Mouse (Mus musculus) large intestine, adult 2 months (tissue): ENCODE measurements around the gene Zdhhc7. TPM values are rescaled to one million over a fixed set of nuclear protein-coding genes. Genes with fewer than 3 reads are reported as not detected.

Source experiments
- DNase-seq: peaks from one replicate; pipeline ENCODE4 v3.0.0-alpha.2; 2012; ENCODE audit warnings: low read depth, low spot score
- WGBS: fragments of 180-500 bp; shearing (Covaris S2); methylation state at CpG from one replicate; pipeline ENCODE4 v1.1.7; 2018; 5-methylcytosine and 5-hydroxymethylcytosine counted together
- polyA plus RNA-seq: library from polyadenylated mRNA; depleted of rRNA; stranded (reverse); fragments of >200 nt; gene quantifications from 2 replicates; pipeline ENCODE4 v1.2.3, GENCODE M21; 2012; rRNA removed

The Zdhhc7 gene
- polyA plus RNA-seq = 120 and 150 TPM in 2 replicates

- WGBS = under 1% methylated on average over 88 of the region's 88 CpGs
These were observed at the start of gene Zdhhc7 for GRCm38 (mm10) chr8:120101068-120101972. Gene Zdhhc7 (minus strand): TSS chr8:120101482.

DNA sequence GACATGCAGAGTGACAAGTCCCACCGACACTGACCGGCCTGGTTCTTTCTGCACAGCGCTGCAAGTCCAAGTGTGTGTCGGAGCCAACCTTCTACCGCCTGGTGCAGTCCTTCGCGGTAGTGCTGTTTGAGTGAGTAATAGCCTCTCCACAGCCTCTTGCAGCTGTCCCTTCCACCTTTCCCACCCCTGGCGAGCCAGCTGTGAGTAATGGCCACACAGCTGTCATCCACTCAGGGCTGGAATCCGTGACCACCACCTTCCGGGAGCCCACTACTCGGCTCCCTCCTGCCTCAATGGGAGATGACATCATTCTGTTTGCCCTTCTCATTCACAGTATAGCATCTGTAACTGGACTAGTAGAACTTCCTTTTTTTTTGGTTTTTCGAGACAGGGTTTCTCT is 48.7 kb upstream of the Zdhhc7 start:
- WGBS = 76% methylated on average over 12 of the region's 12 CpGs
- no peak for DNase-seq

More at GRCm38 (mm10) chr8:120101068-120101972, at the start of gene Zdhhc7:
- no peak for DNase-seq

DNA sequence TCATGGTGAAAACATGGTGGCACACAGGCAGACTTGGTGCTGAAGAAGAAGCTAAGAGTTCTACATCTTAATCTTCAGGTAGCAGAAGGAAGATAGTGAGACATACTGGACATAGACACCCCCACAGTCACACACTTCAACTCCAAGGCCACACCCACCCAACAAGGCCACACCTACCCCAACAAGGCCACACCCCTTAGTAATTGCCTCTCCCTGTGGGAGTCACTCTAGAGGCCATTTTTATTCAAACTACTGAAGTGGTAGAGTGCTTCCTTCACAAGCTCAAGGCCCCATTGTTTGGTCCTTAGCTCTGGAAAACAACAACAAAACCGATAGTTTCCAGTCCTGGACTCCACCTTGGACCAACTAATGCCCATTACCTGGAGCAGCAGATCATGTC is 44.8 kb upstream of the Zdhhc7 start:
- 76% methylated on average over 1 of the region's 1 CpGs for WGBS
- no peak for DNase-seq

DNA sequence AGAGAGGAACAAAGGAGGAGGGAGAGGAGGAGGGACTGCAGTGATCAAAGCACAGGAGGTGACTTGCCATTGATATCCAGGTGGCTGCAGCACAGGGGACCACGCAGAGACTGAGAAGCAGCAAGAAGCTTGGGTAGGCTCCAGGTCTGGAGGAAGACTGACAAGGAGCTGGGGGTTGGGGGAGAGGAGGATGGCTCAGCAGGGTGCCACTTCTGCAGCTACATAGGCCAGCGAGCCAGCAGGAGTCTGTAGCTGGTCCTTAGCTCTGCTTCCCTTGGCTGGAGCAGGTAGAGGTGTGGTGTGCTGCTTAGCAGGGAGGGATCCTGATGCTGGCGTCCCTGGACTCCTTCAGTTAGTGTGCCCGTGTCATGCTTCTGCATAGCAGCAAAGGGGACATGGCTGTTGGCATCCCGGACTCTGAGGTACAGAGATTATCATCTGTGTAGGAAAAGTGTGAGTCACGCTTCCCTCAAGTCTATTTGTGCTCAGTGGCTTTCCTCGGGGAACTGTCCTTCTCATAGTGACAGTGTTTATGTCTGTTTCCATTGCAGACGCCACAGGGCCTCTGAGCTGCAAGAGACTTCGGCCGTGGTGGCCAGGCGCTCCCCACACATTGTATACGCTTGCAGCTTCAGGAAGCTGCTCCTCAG is 43.5 kb upstream of the Zdhhc7 start:
- no peak for DNase-seq
- 71% methylated on average over 12 of the region's 12 CpGs for WGBS

- 75% methylated on average over 15 of the region's 15 CpGs for WGBS
These were observed 42.8 kb upstream of the Zdhhc7 start for GRCm38 (mm10) chr8:120143911-120144651.

DNA sequence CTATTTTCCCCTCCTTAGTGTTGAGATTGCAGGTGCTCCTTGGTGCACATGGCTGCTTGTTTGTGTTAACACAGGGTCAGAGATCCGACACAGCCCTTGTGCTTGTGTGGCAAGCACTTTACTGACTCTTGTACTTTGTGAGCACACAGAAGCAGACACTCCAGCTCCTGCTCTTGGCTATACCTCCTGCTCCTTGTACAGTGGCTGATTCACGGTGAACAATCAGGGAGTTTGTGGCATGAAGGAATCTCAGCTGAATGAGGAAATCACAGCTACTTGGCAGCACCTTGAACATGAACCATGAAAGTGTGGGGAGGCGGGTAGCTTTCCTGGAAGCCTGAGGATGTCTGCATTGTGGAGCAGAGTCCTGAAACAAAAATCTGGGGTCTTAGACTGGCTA is 39.5 kb upstream of the Zdhhc7 start:
- DNase-seq = no peak
- 31% methylated on average over 3 of the region's 3 CpGs for WGBS

More at GRCm38 (mm10) chr8:120143911-120144651, 42.8 kb upstream of the Zdhhc7 start:
- DNase-seq = no peak

GRCm38 (mm10) chr8:120138958-120139357 is 37.7 kb upstream of the Zdhhc7 start:
- WGBS = 28% methylated on average over 2 of the region's 2 CpGs
- peak; percentile 76 for DNase-seq

- no peak for DNase-seq
- WGBS = 47% methylated on average over 7 of the region's 7 CpGs
These were observed 35.3 kb upstream of the Zdhhc7 start for GRCm38 (mm10) chr8:120136618-120137017.

GRCm38 (mm10) chr8:120135687-120136086 is 34.4 kb upstream of the Zdhhc7 start:
- 91% methylated on average over 7 of the region's 7 CpGs for WGBS

GRCm38 (mm10) chr8:120133169-120133568 is 31.9 kb upstream of the Zdhhc7 start:
- WGBS = 76% methylated on average over 7 of the region's 7 CpGs
- no peak for DNase-seq

More at GRCm38 (mm10) chr8:120135687-120136086, 34.4 kb upstream of the Zdhhc7 start:
- DNase-seq = no peak

DNA sequence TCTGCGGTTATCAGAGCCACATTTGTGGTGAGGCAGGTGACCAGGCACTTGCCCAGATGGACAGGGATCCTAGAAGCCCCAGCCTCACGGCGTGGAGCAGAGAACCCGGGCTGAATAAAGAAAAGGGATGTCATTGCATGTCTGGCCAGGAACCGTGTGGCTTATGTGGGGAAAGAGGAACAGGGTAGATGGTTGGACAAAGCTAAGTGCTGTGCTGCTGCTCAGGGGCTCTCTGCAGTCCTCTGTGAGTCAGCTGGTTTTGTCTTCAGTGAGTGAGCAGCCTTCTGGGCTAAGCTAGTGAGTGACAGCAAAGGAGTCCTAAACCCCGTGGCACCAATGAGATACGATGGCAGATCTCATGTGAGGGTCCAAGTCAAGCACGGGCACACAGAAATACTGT is 29.9 kb upstream of the Zdhhc7 start:
- 87% methylated on average over 8 of the region's 8 CpGs for WGBS
- DNase-seq = no peak

GRCm38 (mm10) chr8:120129547-120129946 is 28.3 kb upstream of the Zdhhc7 start:
- 89% methylated on average over 4 of the region's 4 CpGs for WGBS
- no peak for DNase-seq

GRCm38 (mm10) chr8:120126357-120127161 is 25.3 kb upstream of the Zdhhc7 start:
- WGBS = 38% methylated on average over 14 of the region's 14 CpGs
- no peak for DNase-seq

GRCm38 (mm10) chr8:120124836-120125389 is 23.6 kb upstream of the Zdhhc7 start:
- no peak for DNase-seq
- 71% methylated on average over 7 of the region's 7 CpGs for WGBS

DNA sequence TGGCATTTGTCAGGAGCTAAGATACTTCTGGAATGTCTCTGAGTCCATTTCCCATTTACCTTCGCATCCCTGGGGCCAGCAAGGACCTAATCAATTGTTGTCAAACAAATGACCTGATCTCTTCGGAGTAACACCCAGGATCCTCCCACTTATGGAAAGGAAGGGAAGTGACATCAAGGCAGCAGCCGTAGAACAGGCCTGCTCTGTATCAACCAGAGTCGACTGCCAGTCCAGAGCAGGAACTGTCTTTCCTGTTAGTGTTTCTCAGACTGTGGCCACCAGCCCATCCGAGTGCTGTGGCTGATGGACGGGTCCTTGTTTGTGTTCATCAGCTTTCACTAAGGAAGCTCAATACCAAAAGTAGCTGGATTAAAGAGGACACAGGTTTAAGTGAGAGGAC is 23.0 kb upstream of the Zdhhc7 start:
- 41% methylated on average over 6 of the region's 6 CpGs for WGBS
- DNase-seq = no peak

DNA sequence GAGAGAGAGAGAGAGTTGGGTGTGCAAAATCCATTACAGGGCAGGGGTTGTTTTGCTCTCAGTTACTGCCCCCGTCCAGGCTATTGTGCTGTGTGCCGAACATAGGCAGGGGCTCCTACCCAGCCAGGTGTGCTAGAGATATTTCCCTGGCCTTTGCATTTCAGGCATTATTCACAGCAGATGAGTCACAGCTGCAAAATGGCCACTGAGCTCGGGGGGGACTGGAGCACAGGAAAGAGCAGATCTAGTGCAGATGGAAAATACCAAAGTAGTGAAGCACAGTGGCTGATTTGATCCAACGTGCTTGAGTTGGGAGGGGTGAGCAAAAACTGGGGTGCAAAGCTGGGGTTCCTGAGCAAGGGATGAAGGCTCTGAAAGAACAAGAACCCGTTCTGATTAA is 19.7 kb upstream of the Zdhhc7 start:
- 61% methylated on average over 5 of the region's 5 CpGs for WGBS
- DNase-seq = no peak

GRCm38 (mm10) chr8:120119931-120120330 is 18.6 kb upstream of the Zdhhc7 start:
- 74% methylated on average over 6 of the region's 6 CpGs for WGBS
- no peak for DNase-seq

DNA sequence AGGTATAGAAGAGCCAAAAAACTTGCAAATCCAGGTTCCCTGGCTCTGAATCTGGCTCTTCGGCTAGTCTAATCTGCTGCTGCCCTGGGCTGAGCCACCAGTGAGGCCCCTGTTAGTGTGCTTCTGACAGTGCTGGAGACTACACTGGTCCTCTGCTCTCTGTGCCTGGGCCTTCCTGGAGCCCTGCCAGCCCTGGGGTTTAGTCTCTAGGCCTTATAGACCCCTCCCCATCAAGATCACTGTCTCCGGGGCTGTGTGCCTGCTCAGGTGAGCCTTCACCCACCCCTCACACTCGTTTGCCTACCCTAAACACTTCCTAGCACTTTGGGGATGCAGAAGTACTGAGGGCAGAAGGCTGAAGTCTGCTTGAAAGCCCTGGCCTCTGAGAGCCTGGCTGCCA is 18.1 kb upstream of the Zdhhc7 start:
- no peak for DNase-seq
- 78% methylated on average over 3 of the region's 3 CpGs for WGBS

DNA sequence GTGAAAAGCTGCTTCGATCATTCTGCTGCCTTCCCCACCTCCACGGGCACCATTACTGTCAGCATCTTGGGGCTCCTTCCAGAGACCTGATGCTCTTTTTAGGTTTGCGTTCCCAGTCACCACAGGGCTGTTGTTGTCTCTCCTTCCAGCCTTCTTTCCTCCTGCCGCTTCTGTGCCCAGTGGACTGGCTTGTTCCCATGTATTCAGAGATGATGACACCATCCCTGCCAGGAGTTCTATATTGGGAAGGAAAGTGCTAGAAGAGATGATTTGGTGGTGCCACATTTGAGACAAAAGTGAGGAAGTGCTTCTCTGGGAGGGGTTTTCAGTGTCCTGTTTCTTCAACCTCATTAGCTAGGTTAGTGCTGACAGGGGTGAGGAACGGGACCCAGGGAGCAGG is 17.6 kb upstream of the Zdhhc7 start:
- 87% methylated on average over 5 of the region's 5 CpGs for WGBS

More for the DNA sequence above, 17.6 kb upstream of the Zdhhc7 start:
- DNase-seq = no peak
